Mouse (Mus musculus) lung, postnatal 0 days (tissue): Measurements from ENCODE around the gene Fgd6.

Source experiments
- CTCF ChIP-seq: IDR thresholded peaks from 2 replicates; pipeline ENCODE4 v1.5.1; 2016; ENCODE audit warnings: antibody characterized with exemption, mild to moderate bottlenecking
- EP300 ChIP-seq: IDR thresholded peaks from 2 replicates; pipeline ENCODE4 v1.6.1; 2016; ENCODE audit warnings: antibody characterized with exemption, mild to moderate bottlenecking, control low read depth

- TF ChIP-seq CTCF = no peak
- no peak for TF ChIP-seq EP300
Observed at GRCm38 (mm10) chr10:94134535-94135390, 99.0 kb downstream of the Fgd6 start.
